Mouse (Mus musculus): ENCODE results near the gene Ppfibp2. TPM values are rescaled to one million over a fixed set of nuclear protein-coding genes. Genes with fewer than 3 reads are reported as not detected.

The Ppfibp2 gene
- polyA plus RNA-seq, 1 experiment from 2014 or later, result 7.7 TPM

DNA sequence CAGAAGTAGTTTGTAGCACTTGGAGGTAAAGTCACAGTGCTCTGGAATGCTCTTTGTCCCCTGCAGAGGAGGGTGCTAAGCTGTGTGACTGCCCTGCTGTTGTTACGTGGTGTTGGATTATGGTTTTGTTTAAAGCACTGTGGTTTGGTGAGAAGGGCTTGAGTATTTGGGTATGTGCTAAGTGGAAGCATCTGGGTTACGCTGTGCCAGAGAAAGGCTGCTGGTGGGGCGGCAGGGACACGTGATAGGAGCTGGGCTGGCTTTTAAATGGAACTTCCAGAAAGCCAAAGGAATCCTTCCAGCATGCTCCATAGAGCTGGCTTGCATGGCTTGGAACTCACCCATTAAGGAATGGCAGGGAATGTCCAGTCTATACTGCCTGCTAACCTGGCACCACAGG is 24.2 kb downstream of the Ppfibp2 start:
- Histone ChIP-seq H3K4me3 (ENCODE audit: low read depth, low read length) (no peak overlapping the region), H3K4me1 (ENCODE audit: insufficient read depth) (0 out of 2 replicates have a peak, but pooled peaks cover 2% of the 10 kb centered on the region), H3K36me3 (replicated peaks; ENCODE audit: insufficient read depth, low read length) (no peaks in the 10 kb centered on the region), H3K27ac (ENCODE audit: low read depth) (no peak overlapping the region), H3K4me2 (ENCODE audit: low read depth, low read length) (no peak overlapping the region), H3K9ac (replicated peaks) (no peak overlapping the region), H3K9me3 (ENCODE audit: low read length) (no peaks in the 10 kb centered on the region), H3K27me3 (ENCODE audit: insufficient read depth, low read length) (no peaks in the 10 kb centered on the region)
- DNase-seq (no peak), ATAC-seq (no peak)
- TF ChIP-seq EP300 (IDR thresholded peaks at IDR 0.05; ENCODE audit: low read depth) (no peak), CTCF (IDR thresholded peaks at IDR 0.05; ENCODE audit: low read depth) (no peak)
- 71% methylated on average over 4 of the region's 4 CpGs for WGBS (ENCODE audit: insufficient replicate concordance)

DNA sequence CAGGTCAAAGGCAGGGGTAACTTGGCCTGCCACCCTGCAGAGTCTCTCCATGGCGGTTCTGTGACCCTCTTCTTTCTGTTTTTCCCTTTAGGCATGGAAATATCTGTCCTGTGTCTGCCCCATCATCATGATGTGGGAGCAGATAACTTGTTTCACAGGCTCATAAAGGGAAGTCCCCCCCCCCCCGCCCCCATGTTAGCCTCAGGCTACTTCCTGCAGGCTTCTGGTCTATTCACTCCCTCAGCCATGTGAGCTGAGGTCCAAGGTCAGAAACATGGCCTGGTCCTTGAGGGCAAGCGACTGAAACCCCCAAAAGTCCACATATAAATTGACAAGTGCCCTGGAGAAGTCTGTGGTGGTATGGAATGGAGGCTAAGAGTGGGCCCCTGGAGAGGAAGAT is 25.1 kb downstream of the Ppfibp2 start:
- Histone ChIP-seq H3K27ac (ENCODE audit: low read depth) (no peak overlapping the region), H3K4me2 (ENCODE audit: low read depth, low read length) (no peak overlapping the region), H3K4me3 (ENCODE audit: low read depth, low read length) (no peak overlapping the region), H3K36me3 (replicated peaks; ENCODE audit: insufficient read depth, low read length) (no peaks in the 10 kb centered on the region), H3K4me1 (ENCODE audit: insufficient read depth) (0 out of 2 replicates have a peak, but pooled peaks cover 2% of the 10 kb centered on the region), H3K9me3 (ENCODE audit: low read length) (no peaks in the 10 kb centered on the region), H3K27me3 (ENCODE audit: insufficient read depth, low read length) (no peaks in the 10 kb centered on the region), H3K9ac (replicated peaks) (no peak overlapping the region)
- no peak for ATAC-seq
- TF ChIP-seq CTCF (IDR thresholded peaks at IDR 0.05; ENCODE audit: low read depth) (no peak), EP300 (IDR thresholded peaks at IDR 0.05; ENCODE audit: low read depth) (no peak)
- DNase-seq, result no peak
- WGBS (ENCODE audit: insufficient replicate concordance), result 43% methylated on average over 3 of the region's 3 CpGs

DNA sequence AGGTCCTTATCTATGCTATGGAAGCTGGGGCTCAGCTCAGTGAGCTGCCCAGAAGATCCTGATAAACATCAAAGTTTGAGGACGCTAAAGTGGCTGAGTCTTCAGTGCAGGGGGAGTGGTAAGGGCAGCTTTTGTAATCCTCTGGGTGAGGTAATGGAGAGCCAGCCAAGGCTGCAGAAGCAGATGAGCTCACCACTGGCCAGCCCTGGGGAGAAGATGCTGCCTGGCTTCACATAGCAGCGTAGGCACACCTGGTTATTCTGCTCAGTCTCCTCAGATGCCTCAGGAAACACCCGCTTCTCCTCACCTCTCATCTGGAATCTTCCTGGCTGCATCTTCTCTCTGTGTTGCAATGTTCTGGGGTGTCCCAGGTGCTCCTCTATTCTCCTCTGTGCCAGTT is 29.4 kb downstream of the Ppfibp2 start:
- Histone ChIP-seq H3K9ac (replicated peaks) (no peak overlapping the region), H3K9me3 (ENCODE audit: low read length) (no peaks in the 10 kb centered on the region), H3K4me2 (ENCODE audit: low read depth, low read length) (no peak overlapping the region), H3K36me3 (replicated peaks; ENCODE audit: insufficient read depth, low read length) (no peaks in the 10 kb centered on the region), H3K4me3 (ENCODE audit: low read depth, low read length) (no peak overlapping the region), H3K4me1 (ENCODE audit: insufficient read depth) (0 out of 2 replicates have a peak, but pooled peaks cover 2% of the 10 kb centered on the region), H3K27ac (ENCODE audit: low read depth) (no peak overlapping the region), H3K27me3 (ENCODE audit: insufficient read depth, low read length) (no peaks in the 10 kb centered on the region)
- ATAC-seq, result peak; percentile 53; the same call in 1 of the 2 replicates
- 61% methylated on average over 3 of the region's 3 CpGs for WGBS (ENCODE audit: insufficient replicate concordance)
- no peak for TF ChIP-seq EP300 (IDR thresholded peaks at IDR 0.05; ENCODE audit: low read depth)
- TF ChIP-seq CTCF (IDR thresholded peaks at IDR 0.05; ENCODE audit: low read depth), result no peak
- DNase-seq, result no peak

DNA sequence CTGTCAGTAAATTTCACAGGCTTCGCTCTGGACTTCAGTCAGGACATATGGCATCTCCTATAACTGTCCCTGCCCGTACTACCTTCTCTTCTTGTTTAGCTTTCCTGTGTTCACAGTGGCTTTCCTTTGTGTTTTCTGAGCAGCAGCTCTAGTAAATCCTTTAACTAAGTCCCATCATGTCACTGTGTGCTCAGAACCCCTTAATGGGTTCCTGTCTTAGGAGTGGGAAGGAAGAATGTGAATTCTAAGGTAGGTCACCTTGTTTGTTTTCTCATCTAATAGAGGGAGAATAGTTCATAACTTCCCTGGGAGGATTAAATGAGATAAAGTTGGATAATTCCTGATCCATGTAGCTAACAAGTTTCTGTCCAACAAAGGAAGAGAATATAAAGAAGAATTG is 30.1 kb downstream of the Ppfibp2 start, which contains the start of gene 5330417H12Rik:
Gene 5330417H12Rik (minus strand): TSS at position 101 of the 400 bp plus-strand sequence.
- TF ChIP-seq CTCF (IDR thresholded peaks at IDR 0.05; ENCODE audit: low read depth) (no peak), EP300 (IDR thresholded peaks at IDR 0.05; ENCODE audit: low read depth) (no peak)
- Histone ChIP-seq H3K4me1 (ENCODE audit: insufficient read depth) (no peaks in the 10 kb centered on the region), H3K27ac (ENCODE audit: low read depth) (no peak within 1 kb of the TSS), H3K9ac (replicated peaks) (no peak within 1 kb of the TSS), H3K9me3 (ENCODE audit: low read length) (no peaks in the 10 kb centered on the region), H3K4me3 (ENCODE audit: low read depth, low read length) (no peak within 1 kb of the TSS), H3K27me3 (ENCODE audit: insufficient read depth, low read length) (no peaks in the 10 kb centered on the region), H3K36me3 (replicated peaks; ENCODE audit: insufficient read depth, low read length) (no peaks in the 10 kb centered on the region), H3K4me2 (ENCODE audit: low read depth, low read length) (no peak within 1 kb of the TSS)
- no peak for DNase-seq
- ATAC-seq, result no peak
- 87% methylated on average over 2 of the region's 2 CpGs for WGBS (ENCODE audit: insufficient replicate concordance)

DNA sequence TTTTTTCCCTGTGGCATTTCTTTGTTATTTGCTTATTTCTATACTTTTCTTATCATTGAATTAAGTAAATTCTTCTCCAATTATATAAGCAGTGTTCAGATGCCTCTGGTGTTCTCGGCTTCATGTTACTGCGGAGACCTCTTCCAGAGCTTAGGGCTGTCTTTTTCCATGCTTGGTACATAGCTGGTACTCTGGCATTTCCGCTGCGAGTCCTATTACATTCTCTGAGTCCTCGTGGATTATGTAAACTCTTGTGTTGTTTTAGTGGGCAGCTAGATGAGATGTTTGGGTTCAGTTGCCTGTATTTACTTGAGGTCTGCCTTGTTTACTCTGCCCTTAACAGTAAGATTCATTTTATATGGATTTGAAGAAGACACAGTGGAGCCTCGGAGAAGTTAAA is 30.8 kb downstream of the Ppfibp2 start:
- DNase-seq (no peak), ATAC-seq (no peak)
- Histone ChIP-seq H3K9me3 (ENCODE audit: low read length) (no peaks in the 10 kb centered on the region), H3K27ac (ENCODE audit: low read depth) (no peak overlapping the region), H3K4me1 (ENCODE audit: insufficient read depth) (no peaks in the 10 kb centered on the region), H3K9ac (replicated peaks) (no peak overlapping the region), H3K4me2 (ENCODE audit: low read depth, low read length) (no peak overlapping the region), H3K4me3 (ENCODE audit: low read depth, low read length) (no peak overlapping the region), H3K36me3 (replicated peaks; ENCODE audit: insufficient read depth, low read length) (no peaks in the 10 kb centered on the region), H3K27me3 (ENCODE audit: insufficient read depth, low read length) (no peaks in the 10 kb centered on the region)
- TF ChIP-seq CTCF (IDR thresholded peaks at IDR 0.05; ENCODE audit: low read depth), result no peak
- no peak for TF ChIP-seq EP300 (IDR thresholded peaks at IDR 0.05; ENCODE audit: low read depth)
- 59% methylated on average over 6 of the region's 6 CpGs for WGBS (ENCODE audit: insufficient replicate concordance)

DNA sequence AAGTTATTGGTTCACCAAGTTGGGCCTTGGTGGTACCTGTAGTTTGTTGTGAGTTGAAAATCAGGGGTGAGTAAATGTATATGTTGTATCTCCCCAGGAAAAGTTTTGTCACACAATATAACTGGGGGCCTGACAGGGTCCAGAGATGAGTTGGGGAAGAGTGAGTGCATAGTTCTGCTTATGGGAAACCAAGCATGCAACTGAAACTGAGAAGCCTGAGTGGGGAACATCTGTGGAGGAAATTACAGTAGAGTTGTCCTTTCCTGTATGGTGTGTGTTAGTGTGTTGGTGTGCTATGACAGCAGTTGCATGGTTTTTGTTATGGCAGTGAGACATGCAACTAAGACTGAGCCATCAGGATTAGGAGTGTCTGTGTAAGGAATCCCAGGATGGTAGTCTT is 33.4 kb downstream of the Ppfibp2 start:
- DNase-seq (no peak), ATAC-seq (no peak)

DNA sequence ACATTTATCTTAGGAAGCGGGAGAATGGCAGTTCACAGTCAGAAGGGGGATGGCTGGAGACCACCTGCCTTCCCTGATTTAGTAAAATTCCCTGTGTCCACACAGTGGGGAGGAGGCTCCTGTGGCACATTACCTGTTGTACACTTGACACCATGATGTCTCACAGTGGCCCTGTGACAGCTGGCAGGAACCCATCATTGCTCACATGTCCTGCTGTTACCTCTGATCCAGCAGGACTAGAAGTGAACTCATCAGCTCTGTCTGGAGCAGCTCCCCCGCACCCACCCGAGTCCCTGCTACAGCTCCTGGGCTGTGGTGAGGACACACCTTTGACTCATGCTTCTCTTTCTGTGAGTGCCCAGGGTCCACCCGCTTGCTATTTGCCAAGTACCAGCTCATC is 38.2 kb downstream of the Ppfibp2 start:
- no peaks in the 10 kb centered on the region for H3K27me3 ChIP-seq (ENCODE audit: insufficient read depth, low read length)
- no peak overlapping the region for H3K9ac ChIP-seq (replicated peaks)
- ATAC-seq, result no peak
- DNase-seq, result no peak
- no peak for TF ChIP-seq EP300 (IDR thresholded peaks at IDR 0.05; ENCODE audit: low read depth)
- TF ChIP-seq CTCF (IDR thresholded peaks at IDR 0.05; ENCODE audit: low read depth), result no peak
- H3K4me2 ChIP-seq (ENCODE audit: low read depth, low read length), result no peak overlapping the region
- H3K36me3 ChIP-seq (replicated peaks; ENCODE audit: insufficient read depth, low read length), result no peaks in the 10 kb centered on the region
- no peaks in the 10 kb centered on the region for H3K9me3 ChIP-seq (ENCODE audit: low read length)
- no peak overlapping the region for H3K27ac ChIP-seq (ENCODE audit: low read depth)
- 75% methylated on average over 4 of the region's 4 CpGs for WGBS (ENCODE audit: insufficient replicate concordance)
- H3K4me1 ChIP-seq (ENCODE audit: insufficient read depth), result no peaks in the 10 kb centered on the region
- no peak overlapping the region for H3K4me3 ChIP-seq (ENCODE audit: low read depth, low read length)

More for the DNA sequence above, 33.4 kb downstream of the Ppfibp2 start:
- Histone ChIP-seq H3K27ac (ENCODE audit: low read depth) (no peak overlapping the region), H3K4me1 (ENCODE audit: insufficient read depth) (no peaks in the 10 kb centered on the region), H3K4me2 (ENCODE audit: low read depth, low read length) (no peak overlapping the region), H3K36me3 (replicated peaks; ENCODE audit: insufficient read depth, low read length) (no peaks in the 10 kb centered on the region), H3K9me3 (ENCODE audit: low read length) (no peaks in the 10 kb centered on the region), H3K27me3 (ENCODE audit: insufficient read depth, low read length) (no peaks in the 10 kb centered on the region), H3K9ac (replicated peaks) (no peak overlapping the region), H3K4me3 (ENCODE audit: low read depth, low read length) (no peak overlapping the region)
- no peak for TF ChIP-seq CTCF (IDR thresholded peaks at IDR 0.05; ENCODE audit: low read depth)
- TF ChIP-seq EP300 (IDR thresholded peaks at IDR 0.05; ENCODE audit: low read depth), result no peak
